Mouse (Mus musculus) G1E-ER4 (cell line): ENCODE results near the gene Kif1c. TPM values are rescaled to one million over a fixed set of nuclear protein-coding genes. Genes with fewer than 3 reads are reported as not detected.
A peak's percentile ranks its signal among the peaks of the same experiment; 100 is the strongest.

Experiments
- GATA1 ChIP-seq: IDR thresholded peaks from one replicate; pipeline ENCODE4 v1.8.0; 2012; ENCODE audit warnings: low read length, inconsistent platforms
- polyA plus RNA-seq: library from polyadenylated mRNA; stranded (reverse); fragments of >175 nt; gene quantifications from 2 replicates; pipeline ENCODE4 v1.2.3, GENCODE M21; 2012

The Kif1c gene
- polyA plus RNA-seq, 1 experiment: 39.5 TPM

- no peak for TF ChIP-seq GATA1
These were observed 45.3 kb downstream of the Kif1c start for GRCm38 (mm10) chr11:70745636-70746035.

- TF ChIP-seq GATA1: no peak
These were observed 47.7 kb downstream of the Kif1c start for GRCm38 (mm10) chr11:70747876-70748545.

- TF ChIP-seq GATA1: no peak
These were observed 52.1 kb downstream of the Kif1c start for GRCm38 (mm10) chr11:70752337-70753017.

- no peak for TF ChIP-seq GATA1
These were observed 52.8 kb downstream of the Kif1c start for GRCm38 (mm10) chr11:70753146-70753545.

- TF ChIP-seq GATA1: no peak
These were observed 54.1 kb downstream of the Kif1c start for GRCm38 (mm10) chr11:70754476-70754875.

GRCm38 (mm10) chr11:70754958-70755357 lies 54.6 kb downstream of the Kif1c start:
- no peak for TF ChIP-seq GATA1

GRCm38 (mm10) chr11:70755645-70756044 lies 55.3 kb downstream of the Kif1c start:
- no peak for TF ChIP-seq GATA1

- TF ChIP-seq GATA1: no peak
These were observed 62.3 kb downstream of the Kif1c start for GRCm38 (mm10) chr11:70762641-70763040.

GRCm38 (mm10) chr11:70763582-70763935 lies 63.2 kb downstream of the Kif1c start:
- no peak for TF ChIP-seq GATA1

- no peak for TF ChIP-seq GATA1
These were observed 63.8 kb downstream of the Kif1c start, which contains the start of gene Zfp3 for GRCm38 (mm10) chr11:70763936-70764808. Gene Zfp3 (plus strand): TSS chr11:70764209.

- no peak for TF ChIP-seq GATA1
These were observed 65.6 kb downstream of the Kif1c start for GRCm38 (mm10) chr11:70765776-70766445.

- TF ChIP-seq GATA1: peak; percentile 29
These were observed 70.5 kb downstream of the Kif1c start for GRCm38 (mm10) chr11:70770804-70771203.

- TF ChIP-seq GATA1: no peak
These were observed 76.7 kb downstream of the Kif1c start for GRCm38 (mm10) chr11:70776830-70777571.

GRCm38 (mm10) chr11:70777634-70778033 lies 77.3 kb downstream of the Kif1c start:
- TF ChIP-seq GATA1: no peak

Other genes with a start within 250 kb of the Kif1c start
- gene Med11, start 248.6 kb upstream of the Kif1c start, polyA plus RNA-seq: 13.3 and 29.5 TPM in 2 replicates
- not detected in 2 replicates for gene Zmynd15, start 241.1 kb upstream of the Kif1c start, polyA plus RNA-seq
- not detected in 2 replicates for gene Cxcl16, start 240.6 kb upstream of the Kif1c start, polyA plus RNA-seq
- gene Tm4sf5, start 195.3 kb upstream of the Kif1c start, polyA plus RNA-seq: not detected in 2 replicates
- not detected in 2 replicates for gene Vmo1, start 185.9 kb upstream of the Kif1c start, polyA plus RNA-seq
- gene Gltpd2, start 181.4 kb upstream of the Kif1c start, polyA plus RNA-seq: not detected in 2 replicates
- 201 and 213 TPM in 2 replicates for gene Psmb6, start 175.2 kb upstream of the Kif1c start, polyA plus RNA-seq
- gene Gm40193, start 167.6 kb upstream of the Kif1c start, polyA plus RNA-seq: not detected in 2 replicates
- 0.02 and 0.04 TPM in 2 replicates for gene Pld2, start 160.5 kb upstream of the Kif1c start, polyA plus RNA-seq
- 99.2 and 116 TPM in 2 replicates for gene Mink1, start 137.7 kb upstream of the Kif1c start, polyA plus RNA-seq
- gene 4930544D05Rik, start 84.7 kb upstream of the Kif1c start, polyA plus RNA-seq: not detected in 2 replicates
- not detected in 2 replicates for gene Chrne, start 81.3 kb upstream of the Kif1c start, polyA plus RNA-seq
- gene Gp1ba, start 61.4 kb upstream of the Kif1c start, polyA plus RNA-seq: 30.8 and 34.3 TPM in 2 replicates
- gene Rnf167, start 53.3 kb upstream of the Kif1c start, polyA plus RNA-seq: 82.3 and 110 TPM in 2 replicates
- 98.8 and 132 TPM in 2 replicates for gene Slc25a11, start 53.1 kb upstream of the Kif1c start, polyA plus RNA-seq
- 4,535 and 5,925 TPM in 2 replicates for gene Pfn1, start 45.9 kb upstream of the Kif1c start, polyA plus RNA-seq
- gene Eno3, start 43.3 kb upstream of the Kif1c start, polyA plus RNA-seq: 3.4 and 6.5 TPM in 2 replicates
- 207 and 222 TPM in 2 replicates for gene Spag7, start 31.1 kb upstream of the Kif1c start, polyA plus RNA-seq
- gene Camta2, start 12.4 kb upstream of the Kif1c start, polyA plus RNA-seq: 18.0 and 30.8 TPM in 2 replicates
- 0.17 and 0.21 TPM in 2 replicates for gene Inca1, start 393 bp upstream of the Kif1c start, polyA plus RNA-seq
- 2.6 and 3.6 TPM in 2 replicates for gene Zfp3, start 63.7 kb downstream of the Kif1c start, polyA plus RNA-seq
- gene Scimp, start 112.0 kb downstream of the Kif1c start, polyA plus RNA-seq: not detected in 2 replicates
- 19.5 and 24.2 TPM in 2 replicates for gene Rabep1, start 144.2 kb downstream of the Kif1c start, polyA plus RNA-seq